Comparison of ENCODE assay signal across 9 mouse cellular contexts in genomic region chr5:28464361-28465098, GRCm38 (mm10). TPM values are rescaled to one million over a fixed set of nuclear protein-coding genes. Genes with fewer than 3 reads are reported as not detected.
DNase-seq lines count a peak whose midpoint lies in the region; ATAC-seq and TF ChIP-seq lines count a peak whose summit lies in the region.
"Had no signal": no experiment of that assay in that cellular context is flagged by ENCODE, and none has a peak within 500 bp of the region (broad histone marks: within the 10 kb centered on the region; RNA-seq: fewer than 3 reads in every experiment).

No protein-coding gene starts in this region.

- DNase-seq in lung, postnatal 10 days, result no peak
- DNase-seq in embryonic facial prominence, embryonic 11.5 days (ENCODE audit: low spot score), result peak; percentile 51
- DNase-seq in hindbrain, postnatal 0 days (ENCODE audit: low spot score), result peak; percentile 47
- DNase-seq in right cerebral cortex, postnatal 4 days, result peak; percentile 32
- no peak for DNase-seq in spleen, postnatal 14 days (ENCODE audit: low spot score in 2 of 2)
- DNase-seq in layer of hippocampus, adult 18-20 months (ENCODE audit: low spot score in 2 of 2), result no peak

- no peak for TF ChIP-seq CTCF in hindbrain, postnatal 0 days (IDR thresholded peaks at IDR 0.05; ENCODE audit: low read depth)

- H3K9me3 ChIP-seq in lung, embryonic 16.5 days (ENCODE audit: control insufficient read depth, low read length), result no peaks in the 10 kb centered on the region
- H3K9me3 ChIP-seq in embryonic facial prominence, embryonic 11.5 days (replicated peaks; ENCODE audit: control insufficient read depth, low read length), result no peaks in the 10 kb centered on the region
- H3K9me3 ChIP-seq in hindbrain, postnatal 0 days (ENCODE audit: low read length), result no peaks in the 10 kb centered on the region
- no peaks in the 10 kb centered on the region for H3K9me3 ChIP-seq in liver, embryonic 12.5 days (replicated peaks)

- ATAC-seq in lung, embryonic 16.5 days (ENCODE audit: low read depth), result no peak
- peak; percentile 20; the same call in 1 of the 2 replicates for ATAC-seq in embryonic facial prominence, embryonic 11.5 days (replicated peaks; ENCODE audit: insufficient number of reproducible peaks, low FRiP score, low TSS enrichment, low read depth)
- peak; percentile 42 for ATAC-seq in hindbrain, postnatal 0 days
- ATAC-seq in liver, embryonic 12.5 days, result no peak

- under 1% methylated on average over 72 of the region's 76 CpGs for WGBS in lung, embryonic 16.5 days
- WGBS in embryonic facial prominence, embryonic 11.5 days, result under 1% methylated on average over 60 of the region's 76 CpGs
- under 1% methylated on average over 75 of the region's 76 CpGs for WGBS in hindbrain, postnatal 0 days
- under 1% methylated on average over 69 of the region's 76 CpGs for WGBS in liver, embryonic 12.5 days (ENCODE audit: insufficient replicate concordance)

- H3K36me3 ChIP-seq in lung, embryonic 16.5 days (ENCODE audit: control insufficient read depth, insufficient read depth, low read length), result no peaks in the 10 kb centered on the region
- no peaks in the 10 kb centered on the region for H3K36me3 ChIP-seq in embryonic facial prominence, embryonic 11.5 days (replicated peaks; ENCODE audit: control insufficient read depth, insufficient read depth, low read depth, low read length)
- H3K36me3 ChIP-seq in hindbrain, postnatal 0 days (ENCODE audit: insufficient read depth, low read length), result no peaks in the 10 kb centered on the region
- H3K36me3 ChIP-seq in liver, embryonic 12.5 days, result no peaks in the 10 kb centered on the region

- H3K9ac ChIP-seq in lung, embryonic 16.5 days (ENCODE audit: low read length), result peak overlapping the region; percentile 76
- H3K9ac ChIP-seq in embryonic facial prominence, embryonic 11.5 days (replicated peaks; ENCODE audit: low read length), result peak overlapping the region; percentile 46
- peak overlapping the region; percentile 53 for H3K9ac ChIP-seq in hindbrain, postnatal 0 days (replicated peaks; ENCODE audit: low read length)
- H3K9ac ChIP-seq in liver, embryonic 12.5 days, result no peak overlapping the region

- H3K4me3 ChIP-seq in lung, embryonic 16.5 days (ENCODE audit: low read length), result peak overlapping the region; percentile 63
- H3K4me3 ChIP-seq in embryonic facial prominence, embryonic 11.5 days (ENCODE audit: low read depth, low read length), result peak overlapping the region; percentile 47
- peak overlapping the region; percentile 62 for H3K4me3 ChIP-seq in hindbrain, postnatal 0 days (ENCODE audit: low read length)
- H3K4me3 ChIP-seq in liver, embryonic 12.5 days, result peak overlapping the region; percentile 44
- H3K4me3 ChIP-seq: myocyte had no signal

- peaks cover 14% of the 10 kb centered on the region for H3K4me1 ChIP-seq in lung, embryonic 16.5 days (replicated peaks; ENCODE audit: control insufficient read depth, insufficient read depth, low read length)
- H3K4me1 ChIP-seq in embryonic facial prominence, embryonic 11.5 days (ENCODE audit: control insufficient read depth, insufficient read depth, low read length), result peaks cover 6% of the 10 kb centered on the region
- no peaks in the 10 kb centered on the region for H3K4me1 ChIP-seq in hindbrain, postnatal 0 days (ENCODE audit: insufficient read depth, low read length)
- no peaks in the 10 kb centered on the region for H3K4me1 ChIP-seq in liver, embryonic 12.5 days

- peak overlapping the region; percentile 65 for H3K4me2 ChIP-seq in lung, embryonic 16.5 days (ENCODE audit: low read depth, low read length)
- H3K4me2 ChIP-seq in embryonic facial prominence, embryonic 11.5 days (ENCODE audit: low read depth, low read length), result peak overlapping the region; percentile 92
- peak overlapping the region; percentile 88 for H3K4me2 ChIP-seq in hindbrain, postnatal 0 days (ENCODE audit: low read depth, low read length)
- peak overlapping the region; percentile 63 for H3K4me2 ChIP-seq in liver, embryonic 12.5 days

- H3K27ac ChIP-seq in lung, embryonic 16.5 days (ENCODE audit: low read length), result peak overlapping the region; percentile 96
- 0 out of 2 replicates have a peak overlapping the region, but pooled peaks have one; percentile 35 for H3K27ac ChIP-seq in embryonic facial prominence, embryonic 11.5 days (replicated peaks; ENCODE audit: low read depth, low read length)
- peak overlapping the region; percentile 51; the same call in 1 of the 2 replicates for H3K27ac ChIP-seq in hindbrain, postnatal 0 days
- no peak overlapping the region for H3K27ac ChIP-seq in liver, embryonic 12.5 days

- H3K27me3 ChIP-seq in lung, embryonic 16.5 days (ENCODE audit: control insufficient read depth, insufficient read depth, low read depth, low read length), result peaks cover 92% of the 10 kb centered on the region
- H3K27me3 ChIP-seq in embryonic facial prominence, embryonic 11.5 days (ENCODE audit: control insufficient read depth, insufficient read depth, low read length), result peaks cover 92% of the 10 kb centered on the region
- H3K27me3 ChIP-seq in hindbrain, postnatal 0 days (ENCODE audit: insufficient read depth, low read length), result peaks cover 79% of the 10 kb centered on the region
- peaks cover 100% of the 10 kb centered on the region for H3K27me3 ChIP-seq in liver, embryonic 12.5 days (replicated peaks)

RNA-seq across cellular contexts. Expression of gene Shh, which starts 2.5 kb away (rescaled TPM):
- polyA plus RNA-seq in lung, embryonic 16.5 days (2015; fragmentation: Nextera tagmentation; extraction: Ambion mirVana), result 9.7 and 10.8 TPM in 2 replicates
- 1.6 and 2.9 TPM in 2 replicates for polyA plus RNA-seq in embryonic facial prominence, embryonic 11.5 days (2014; fragmentation: Nextera tagmentation; extraction: Ambion mirVana)
- 3.3 and 4.2 TPM in 2 replicates for total RNA-seq in hindbrain, postnatal 0 days (2014; rRNA removed)
- polyA plus RNA-seq in hindbrain, postnatal 0 days (2015; fragmentation: Nextera tagmentation; extraction: Ambion mirVana), result 0.84 TPM in 2 replicates
- polyA plus RNA-seq in liver, embryonic 12.5 days (2016; fragmentation: Nextera tagmentation; extraction: Ambion mirVana), result not detected in 2 replicates
- total RNA-seq in layer of hippocampus, adult 18-20 months (2021), result 1 to 10 TPM; 1.2 to 1.3 TPM
- polyA plus RNA-seq: myocyte had no signal

Comparison
In these comparisons a context has a peak if more than half of its experiments do, and no peak if none do; other contexts are left out.
1. ATAC-seq: peak in embryonic facial prominence, embryonic 11.5 days (single experiment) and hindbrain, postnatal 0 days (single experiment); none in lung, embryonic 16.5 days (single experiment) and liver, embryonic 12.5 days (single experiment).
2. DNase-seq: peak in embryonic facial prominence, embryonic 11.5 days (single experiment), hindbrain, postnatal 0 days (single experiment) and right cerebral cortex, postnatal 4 days (single experiment); none in lung, postnatal 10 days (single experiment), spleen, postnatal 14 days (0 of 2) and layer of hippocampus, adult 18-20 months (0 of 2).
3. Peak in every context shown above with its lines, with median percentiles within 50 percentile points of each other: H3K4me2 ChIP-seq and H3K4me3 ChIP-seq.